Mouse (Mus musculus) liver, embryonic 16.5 days (tissue): ENCODE data around the gene Armc9. TPM values are rescaled to one million over a fixed set of nuclear protein-coding genes. Genes with fewer than 3 reads are reported as not detected.

ENCODE experiments used
- ATAC-seq: fragments of 200-750 bp; cut with Nextera tagmentation; 2 replicates; pipeline ENCODE4 v1.8.0; 2017; ENCODE audit warnings: low read depth, mild to moderate bottlenecking, moderate number of reproducible peaks, moderate library complexity
- H3K27ac ChIP-seq: fragments of 300-500 bp; sonication (generic); 2 replicates; pipeline ENCODE4 v1.5.1; 2014; ENCODE audit warnings: mild to moderate bottlenecking, low read length
- H3K27me3 ChIP-seq: fragments of 300-500 bp; sonication (generic); 2 replicates; pipeline ENCODE4 v1.6.1; 2014; ENCODE audit warnings: low read depth, low read length, mixed read lengths; ENCODE audit not compliant: control insufficient read depth, insufficient read depth
- H3K36me3 ChIP-seq: fragments of 300-500 bp; sonication (generic); 2 replicates; pipeline ENCODE4 v1.6.1; 2014; ENCODE audit warnings: mild to moderate bottlenecking; ENCODE audit not compliant: control insufficient read depth, insufficient read depth
- H3K4me1 ChIP-seq: fragments of 300-500 bp; sonication (generic); 2 replicates; pipeline ENCODE4 v1.6.1; 2014; ENCODE audit warnings: low read depth, low read length, mixed read lengths; ENCODE audit not compliant: control insufficient read depth
- H3K4me2 ChIP-seq: fragments of 300-500 bp; sonication (generic); 2 replicates; pipeline ENCODE4 v1.6.1; 2014; ENCODE audit warnings: low read depth, low read length, mixed read lengths
- H3K4me3 ChIP-seq: fragments of 300-500 bp; sonication (generic); 2 replicates; pipeline ENCODE4 v1.5.1; 2014; ENCODE audit warnings: low read depth, mild to moderate bottlenecking, low read length
- H3K9ac ChIP-seq: fragments of 300-500 bp; sonication (generic); 2 replicates; pipeline ENCODE4 v1.6.1; 2014; ENCODE audit warnings: low read depth, low read length
- H3K9me3 ChIP-seq: fragments of 300-500 bp; sonication (generic); replicated peaks from 2 replicates; pipeline ENCODE4 v1.6.1; 2016; ENCODE audit warnings: low read length; ENCODE audit not compliant: control insufficient read depth
- WGBS: fragments of 180-500 bp; shearing (Covaris S2); extraction: QIAGEN DNeasy Blood & Tissue Kit; methylation state at CpG from one replicate; pipeline ENCODE4 v1.1.7; 2014; ENCODE audit not compliant: insufficient replicate concordance; 5-methylcytosine and 5-hydroxymethylcytosine counted together
- polyA plus RNA-seq: library from polyadenylated mRNA; unstranded; fragments of >200 nt; fragmentation: Nextera tagmentation; extraction: Ambion mirVana; gene quantifications from 2 replicates; pipeline ENCODE4 v1.2.1, GENCODE M21; 2015

The Armc9 gene
- polyA plus RNA-seq, 1 experiment from 2014 or later = 8.4 TPM

- WGBS = 72% methylated on average over 3 of the region's 3 CpGs
- no peaks in the 10 kb centered on the region for H3K9me3 ChIP-seq
- peaks cover 40% of the 10 kb centered on the region for H3K4me1 ChIP-seq
- H3K36me3 ChIP-seq = no peaks in the 10 kb centered on the region
- 0 out of 2 replicates have a peak overlapping the region, but pooled peaks have one; percentile 83 for H3K4me2 ChIP-seq
- H3K27me3 ChIP-seq = no peaks in the 10 kb centered on the region
- ATAC-seq = no peak
- no peak overlapping the region for H3K27ac ChIP-seq
- no peak overlapping the region for H3K4me3 ChIP-seq
- H3K9ac ChIP-seq = no peak overlapping the region
Observed at GRCm38 (mm10) chr1:86156075-86156474, 1.5 kb downstream of the Armc9 start.

GRCm38 (mm10) chr1:86156595-86156994 is 2.0 kb downstream of the Armc9 start:
- 86% methylated on average over 6 of the region's 6 CpGs for WGBS
- H3K27me3 ChIP-seq = no peaks in the 10 kb centered on the region
- H3K4me1 ChIP-seq = peaks cover 44% of the 10 kb centered on the region
- no peak overlapping the region for H3K9ac ChIP-seq
- no peak overlapping the region for H3K4me2 ChIP-seq
- no peak overlapping the region for H3K4me3 ChIP-seq
- no peaks in the 10 kb centered on the region for H3K9me3 ChIP-seq
- H3K27ac ChIP-seq = no peak overlapping the region
- no peak for ATAC-seq
- H3K36me3 ChIP-seq = no peaks in the 10 kb centered on the region

GRCm38 (mm10) chr1:86160059-86160458 is 5.5 kb downstream of the Armc9 start:
- ATAC-seq = peak; percentile 66
- H3K4me2 ChIP-seq = peak overlapping the region; percentile 52
- H3K4me1 ChIP-seq = peaks cover 40% of the 10 kb centered on the region
- 43% methylated on average over 6 of the region's 6 CpGs for WGBS
- H3K9ac ChIP-seq = no peak overlapping the region
- H3K27me3 ChIP-seq = no peaks in the 10 kb centered on the region
- peaks cover 3% of the 10 kb centered on the region for H3K36me3 ChIP-seq
- peak overlapping the region; percentile 95 for H3K27ac ChIP-seq
- H3K4me3 ChIP-seq = no peak overlapping the region
- H3K9me3 ChIP-seq = no peaks in the 10 kb centered on the region

- H3K27ac ChIP-seq = peak overlapping the region; percentile 95
- 32% methylated on average over 5 of the region's 5 CpGs for WGBS
- peaks cover 3% of the 10 kb centered on the region for H3K36me3 ChIP-seq
- H3K27me3 ChIP-seq = no peaks in the 10 kb centered on the region
- peaks cover 36% of the 10 kb centered on the region for H3K4me1 ChIP-seq
- peak; percentile 95 for ATAC-seq
- H3K9me3 ChIP-seq = no peaks in the 10 kb centered on the region
- H3K4me3 ChIP-seq = no peak overlapping the region
- H3K9ac ChIP-seq = peak overlapping the region; percentile 33; the same call in 1 of the 2 replicates
- H3K4me2 ChIP-seq = peak overlapping the region; percentile 52
Observed at GRCm38 (mm10) chr1:86160479-86160878, 5.9 kb downstream of the Armc9 start.

GRCm38 (mm10) chr1:86161061-86161460 is 6.5 kb downstream of the Armc9 start:
- Histone ChIP-seq H3K27ac (peak overlapping the region; percentile 95), H3K36me3 (peaks cover 3% of the 10 kb centered on the region), H3K4me3 (no peak overlapping the region), H3K27me3 (no peaks in the 10 kb centered on the region), H3K9ac (peak overlapping the region; percentile 51), H3K4me2 (peak overlapping the region; percentile 52), H3K4me1 (peaks cover 32% of the 10 kb centered on the region), H3K9me3 (no peaks in the 10 kb centered on the region)
- peak; percentile 91 for ATAC-seq
- WGBS = 20% methylated on average over 5 of the region's 5 CpGs

- Histone ChIP-seq H3K4me1 (no peaks in the 10 kb centered on the region; the same call in 1 of the 2 replicates), H3K9me3 (no peaks in the 10 kb centered on the region), H3K27me3 (no peaks in the 10 kb centered on the region), H3K27ac (no peak overlapping the region), H3K4me2 (no peak overlapping the region), H3K4me3 (no peak overlapping the region), H3K36me3 (peaks cover 2% of the 10 kb centered on the region; the same call in 1 of the 2 replicates), H3K9ac (no peak overlapping the region)
- 77% methylated on average over 5 of the region's 5 CpGs for WGBS
- ATAC-seq = no peak
Observed at GRCm38 (mm10) chr1:86174602-86175001, 20.0 kb downstream of the Armc9 start.

GRCm38 (mm10) chr1:86176066-86176465 is 21.5 kb downstream of the Armc9 start:
- Histone ChIP-seq H3K4me2 (no peak overlapping the region), H3K27me3 (no peaks in the 10 kb centered on the region), H3K4me3 (no peak overlapping the region), H3K9ac (no peak overlapping the region), H3K27ac (peak overlapping the region; percentile 6; the same call in 1 of the 2 replicates), H3K9me3 (no peaks in the 10 kb centered on the region), H3K36me3 (no peaks in the 10 kb centered on the region), H3K4me1 (no peaks in the 10 kb centered on the region; the same call in 1 of the 2 replicates)
- ATAC-seq = peak; percentile 81
- WGBS = 72% methylated on average over 2 of the region's 2 CpGs

GRCm38 (mm10) chr1:86178462-86179253 is 24.1 kb downstream of the Armc9 start:
- no peaks in the 10 kb centered on the region for H3K9me3 ChIP-seq
- no peak overlapping the region for H3K27ac ChIP-seq
- no peaks in the 10 kb centered on the region for H3K27me3 ChIP-seq
- peaks cover 18% of the 10 kb centered on the region for H3K4me1 ChIP-seq
- no peak overlapping the region for H3K9ac ChIP-seq
- no peak overlapping the region for H3K4me2 ChIP-seq
- peak; percentile 55 for ATAC-seq
- H3K36me3 ChIP-seq = no peaks in the 10 kb centered on the region
- WGBS = 41% methylated on average over 7 of the region's 7 CpGs
- H3K4me3 ChIP-seq = no peak overlapping the region

- WGBS = 40% methylated on average over 5 of the region's 5 CpGs
- H3K36me3 ChIP-seq = no peaks in the 10 kb centered on the region
- H3K4me1 ChIP-seq = peaks cover 18% of the 10 kb centered on the region
- no peaks in the 10 kb centered on the region for H3K9me3 ChIP-seq
- peak; percentile 71 for ATAC-seq
- H3K27me3 ChIP-seq = no peaks in the 10 kb centered on the region
- H3K4me2 ChIP-seq = peak overlapping the region; percentile 21; the same call in 1 of the 2 replicates
- H3K9ac ChIP-seq = peak overlapping the region; percentile 4; the same call in 1 of the 2 replicates
- H3K4me3 ChIP-seq = no peak overlapping the region
- H3K27ac ChIP-seq = peak overlapping the region; percentile 74
Observed at GRCm38 (mm10) chr1:86182004-86182709, 27.6 kb downstream of the Armc9 start.
